Mouse (Mus musculus): ENCODE measurements around the gene Atxn1.
A peak's percentile ranks its signal among the peaks of the same experiment; 100 is the strongest.

Atxn1 gene

GRCm38 (mm10) chr13:45559258-45559657, 405.6 kb downstream of the Atxn1 start:
- no peak for DNase-seq

- no peak for DNase-seq
Measured at GRCm38 (mm10) chr13:45558367-45558766, 406.4 kb downstream of the Atxn1 start.

- DNase-seq: no peak
Measured at GRCm38 (mm10) chr13:45553674-45554073, 411.1 kb downstream of the Atxn1 start.

GRCm38 (mm10) chr13:45547549-45547948, 417.3 kb downstream of the Atxn1 start:
- no peak for DNase-seq

- no peak for DNase-seq
Measured at GRCm38 (mm10) chr13:45546946-45547345, 417.9 kb downstream of the Atxn1 start.

GRCm38 (mm10) chr13:45545974-45546373, 418.8 kb downstream of the Atxn1 start:
- DNase-seq: no peak

GRCm38 (mm10) chr13:45539205-45539568, 425.6 kb downstream of the Atxn1 start:
- peak; percentile 90 for DNase-seq

- peak; percentile 93 for DNase-seq
Measured at GRCm38 (mm10) chr13:45538532-45539204, 426.1 kb downstream of the Atxn1 start.

- DNase-seq: no peak
Measured at GRCm38 (mm10) chr13:45538091-45538490, 426.7 kb downstream of the Atxn1 start.

GRCm38 (mm10) chr13:45537110-45537509, 427.7 kb downstream of the Atxn1 start:
- DNase-seq: no peak

GRCm38 (mm10) chr13:45535731-45536453, 428.9 kb downstream of the Atxn1 start:
- DNase-seq: no peak

- peak; percentile 71 for DNase-seq
Measured at GRCm38 (mm10) chr13:45530754-45531153, 434.1 kb downstream of the Atxn1 start.

- DNase-seq: no peak
Measured at GRCm38 (mm10) chr13:45528787-45529186, 436.0 kb downstream of the Atxn1 start.

GRCm38 (mm10) chr13:45527232-45527964, 437.4 kb downstream of the Atxn1 start:
- DNase-seq: no peak

GRCm38 (mm10) chr13:45526230-45526629, 438.6 kb downstream of the Atxn1 start:
- peak; percentile 26 for DNase-seq

GRCm38 (mm10) chr13:45524791-45525435, 439.9 kb downstream of the Atxn1 start:
- DNase-seq: no peak

GRCm38 (mm10) chr13:45524305-45524704, 440.5 kb downstream of the Atxn1 start:
- no peak for DNase-seq

GRCm38 (mm10) chr13:45516501-45517393, 448.1 kb downstream of the Atxn1 start:
- DNase-seq: peak; percentile 83

GRCm38 (mm10) chr13:45514832-45515422, 449.9 kb downstream of the Atxn1 start:
- peak; percentile 68 for DNase-seq

- no peak for DNase-seq
Measured at GRCm38 (mm10) chr13:45514115-45514514, 450.7 kb downstream of the Atxn1 start.

All from retina, postnatal 1 day (tissue).